Mouse (Mus musculus) embryonic facial prominence, embryonic 14.5 days (tissue): ENCODE results near the gene Cyp1a1. TPM values are rescaled to one million over a fixed set of nuclear protein-coding genes. Genes with fewer than 3 reads are reported as not detected.
A peak's percentile ranks its signal among the peaks of the same experiment; 100 is the strongest.
"Not testable (repeated sequence)": the region's sequence is repeated elsewhere in the genome, so short reads cannot be mapped to it uniquely, and the experiment has no call there.

Source experiments
- ATAC-seq: fragments of 200-750 bp; cut with Nextera tagmentation; 2 replicates; pipeline ENCODE4 v1.8.0; 2017; ENCODE audit warnings: low read depth, moderate number of reproducible peaks, moderate TSS enrichment
- DNase-seq: peaks from one replicate; pipeline ENCODE4 v3.0.0-alpha.2; 2015; ENCODE audit warnings: low spot score
- H3K27ac ChIP-seq: fragments of 300-500 bp; sonication (generic); replicated peaks from 2 replicates; pipeline ENCODE4 v1.5.1; 2014; ENCODE audit warnings: low read depth, mild to moderate bottlenecking, low read length, moderate library complexity
- H3K27me3 ChIP-seq: fragments of 300-500 bp; sonication (generic); replicated peaks from 2 replicates; pipeline ENCODE4 v1.6.1; 2014; ENCODE audit warnings: low read length; ENCODE audit not compliant: control insufficient read depth, insufficient read depth
- H3K36me3 ChIP-seq: fragments of 300-500 bp; sonication (generic); 2 replicates; pipeline ENCODE4 v1.6.1; 2014; ENCODE audit warnings: low read length, mixed read lengths; ENCODE audit not compliant: control insufficient read depth, insufficient read depth
- H3K4me1 ChIP-seq: fragments of 300-500 bp; sonication (generic); 2 replicates; pipeline ENCODE4 v1.6.1; 2014; ENCODE audit warnings: antibody characterized with exemption, low read length; ENCODE audit not compliant: control insufficient read depth, insufficient read depth
- H3K4me2 ChIP-seq: fragments of 300-500 bp; sonication (generic); 2 replicates; pipeline ENCODE4 v1.6.1; 2014; ENCODE audit warnings: low read depth, mild to moderate bottlenecking, low read length, moderate library complexity, mixed read lengths
- H3K4me3 ChIP-seq: fragments of 300-500 bp; sonication (generic); 2 replicates; pipeline ENCODE4 v1.5.1; 2014; ENCODE audit warnings: low read depth, mild to moderate bottlenecking, low read length
- H3K9ac ChIP-seq: fragments of 300-500 bp; sonication (generic); 2 replicates; pipeline ENCODE4 v1.6.1; 2014; ENCODE audit warnings: low read depth, mild to moderate bottlenecking, low read length, moderate library complexity, mixed read lengths
- H3K9me3 ChIP-seq: fragments of 300-500 bp; sonication (generic); 2 replicates; pipeline ENCODE4 v1.6.1; 2016; ENCODE audit warnings: low read length; ENCODE audit not compliant: control insufficient read depth
- WGBS: fragments of 180-500 bp; shearing (Covaris S2); extraction: QIAGEN DNeasy Blood & Tissue Kit; methylation state at CpG from one replicate; pipeline ENCODE4 v1.1.7; 2014; 5-methylcytosine and 5-hydroxymethylcytosine counted together
- polyA plus RNA-seq: library from polyadenylated mRNA; unstranded; fragments of >200 nt; fragmentation: Nextera tagmentation; extraction: Ambion mirVana; gene quantifications from 2 replicates; pipeline ENCODE4 v1.2.1, GENCODE M21; 2014

Gene Cyp1a1
- polyA plus RNA-seq, 1 experiment from 2014 or later: 0.08 TPM

- Histone ChIP-seq H3K36me3 (no peaks in the 10 kb centered on the region), H3K4me2 (no peak overlapping the region), H3K27ac (no peak overlapping the region), H3K27me3 (peaks cover 31% of the 10 kb centered on the region), H3K4me3 (no peak overlapping the region), H3K9me3 (no peaks in the 10 kb centered on the region), H3K4me1 (peaks cover 5% of the 10 kb centered on the region; the same call in 1 of the 2 replicates), H3K9ac (no peak overlapping the region)
- no peak for ATAC-seq
- peak; percentile 34 for DNase-seq
- WGBS: 72% methylated on average over 1 of the region's 1 CpGs
Observed at GRCm38 (mm10) chr9:57698466-57699150, 10.9 kb downstream of the Cyp1a1 start.

GRCm38 (mm10) chr9:57706496-57706895 is 18.8 kb downstream of the Cyp1a1 start:
- WGBS: 79% methylated on average over 3 of the region's 3 CpGs
- DNase-seq: no peak
- ATAC-seq: no peak
- no peaks in the 10 kb centered on the region for H3K36me3 ChIP-seq
- no peak overlapping the region for H3K27ac ChIP-seq
- H3K4me1 ChIP-seq: peaks cover 8% of the 10 kb centered on the region
- H3K9me3 ChIP-seq: peaks cover 5% of the 10 kb centered on the region; the same call in 1 of the 2 replicates
- no peak overlapping the region for H3K9ac ChIP-seq
- no peak overlapping the region for H3K4me2 ChIP-seq
- H3K27me3 ChIP-seq: no peaks in the 10 kb centered on the region
- no peak overlapping the region for H3K4me3 ChIP-seq

- Histone ChIP-seq H3K4me1 (peaks cover 8% of the 10 kb centered on the region), H3K9ac (peak within 1 kb of the TSS; percentile 97), H3K4me2 (peak within 1 kb of the TSS; percentile 88), H3K4me3 (peak within 1 kb of the TSS; percentile 95), H3K9me3 (peaks cover 5% of the 10 kb centered on the region; the same call in 1 of the 2 replicates), H3K27ac (peak within 1 kb of the TSS; percentile 83), H3K27me3 (no peaks in the 10 kb centered on the region), H3K36me3 (0 out of 2 replicates have a peak, but pooled peaks cover 2% of the 10 kb centered on the region)
- ATAC-seq (peak; percentile 95), DNase-seq (peak; percentile 95)
- 1% methylated on average over 20 of the region's 23 CpGs for WGBS
Observed at GRCm38 (mm10) chr9:57708068-57708719, 20.5 kb downstream of the Cyp1a1 start, which contains the start of gene Edc3. Edc3 (plus strand) TSS chr9:57708540.

DNA sequence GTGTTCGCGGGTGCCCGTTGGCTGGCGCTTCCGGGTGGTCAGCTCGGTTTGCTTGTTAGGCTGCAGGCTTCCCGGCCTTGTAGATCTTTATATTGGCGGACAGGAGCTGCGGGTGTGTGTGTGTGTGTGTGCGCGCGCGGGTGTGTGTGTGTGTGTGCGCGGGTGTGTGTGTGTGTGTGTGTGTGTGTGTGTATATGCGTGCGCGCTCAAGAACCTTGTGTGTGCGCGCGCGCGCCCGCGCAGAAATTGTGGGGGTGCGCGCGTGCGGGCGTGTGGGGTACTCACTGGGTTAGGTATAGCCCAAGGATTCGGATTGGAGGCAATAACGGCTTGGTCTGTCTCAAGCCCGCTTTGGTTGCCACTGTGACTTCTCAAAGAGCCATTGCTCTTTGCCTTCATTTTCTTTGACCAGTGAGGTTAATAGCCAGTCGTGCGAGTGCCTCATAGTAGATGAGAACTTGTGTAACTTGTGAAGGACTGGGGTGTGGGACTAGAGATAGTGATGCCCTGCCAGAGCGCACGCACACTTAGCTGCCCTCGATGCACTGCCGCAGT is 21.1 kb downstream of the Cyp1a1 start:
- H3K4me3 ChIP-seq: peak overlapping the region; percentile 95
- peaks cover 5% of the 10 kb centered on the region; the same call in 1 of the 2 replicates for H3K9me3 ChIP-seq
- peak overlapping the region; percentile 83 for H3K27ac ChIP-seq
- DNase-seq (peak; percentile 57), ATAC-seq (peak; percentile 68)
- H3K36me3 ChIP-seq: peaks cover 7% of the 10 kb centered on the region; the same call in 1 of the 2 replicates
- WGBS: 8% methylated on average over 17 of the region's 39 CpGs
- peak overlapping the region; percentile 97 for H3K9ac ChIP-seq
- no peaks in the 10 kb centered on the region for H3K27me3 ChIP-seq
- peak overlapping the region; percentile 88 for H3K4me2 ChIP-seq
- H3K4me1 ChIP-seq: peaks cover 8% of the 10 kb centered on the region

- 90% methylated on average over 5 of the region's 5 CpGs for WGBS
- peaks cover 21% of the 10 kb centered on the region for H3K36me3 ChIP-seq
- H3K9ac ChIP-seq, H3K4me3 ChIP-seq, H3K27ac ChIP-seq, H3K4me2 ChIP-seq, H3K4me1 ChIP-seq, DNase-seq, ATAC-seq, H3K27me3 ChIP-seq, H3K9me3 ChIP-seq: not testable (repeated sequence)
Observed at GRCm38 (mm10) chr9:57710214-57710613, 22.5 kb downstream of the Cyp1a1 start.

- H3K4me1 ChIP-seq: peaks cover 8% of the 10 kb centered on the region
- 64% methylated on average over 2 of the region's 2 CpGs for WGBS
- ATAC-seq: no peak
- peaks cover 5% of the 10 kb centered on the region; the same call in 1 of the 2 replicates for H3K9me3 ChIP-seq
- H3K27me3 ChIP-seq: no peaks in the 10 kb centered on the region
- H3K9ac ChIP-seq: no peak overlapping the region
- H3K27ac ChIP-seq: no peak overlapping the region
- H3K36me3 ChIP-seq: peaks cover 38% of the 10 kb centered on the region
- H3K4me2 ChIP-seq: no peak overlapping the region
- H3K4me3 ChIP-seq: no peak overlapping the region
- DNase-seq: no peak
Observed at GRCm38 (mm10) chr9:57712194-57712593, 24.5 kb downstream of the Cyp1a1 start.

GRCm38 (mm10) chr9:57718408-57718807 is 30.7 kb downstream of the Cyp1a1 start:
- DNase-seq: no peak
- peaks cover 71% of the 10 kb centered on the region for H3K36me3 ChIP-seq

DNA sequence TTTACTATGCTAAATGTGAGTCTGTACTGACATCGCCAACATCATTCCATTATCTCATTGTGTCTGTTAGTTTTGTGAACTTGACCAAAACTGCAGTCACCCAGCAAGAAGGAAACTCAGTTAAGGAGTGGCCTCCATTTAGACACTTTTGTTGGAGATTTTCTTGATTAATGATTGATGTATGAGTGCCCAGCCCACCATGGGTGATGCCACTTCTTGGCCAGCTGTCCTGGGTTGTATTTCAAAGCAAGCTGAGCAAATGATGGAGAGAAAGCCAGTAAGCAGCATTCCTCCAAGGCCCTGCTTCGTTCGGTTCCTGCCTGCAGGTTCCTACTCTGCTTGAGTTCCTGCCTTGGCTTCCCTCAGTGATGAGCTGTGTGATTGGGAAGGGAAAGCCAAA is 33.0 kb downstream of the Cyp1a1 start:
- no peaks in the 10 kb centered on the region for H3K27me3 ChIP-seq
- no peak for ATAC-seq
- H3K36me3 ChIP-seq: peaks cover 58% of the 10 kb centered on the region
- no peaks in the 10 kb centered on the region for H3K4me1 ChIP-seq
- WGBS: 93% methylated on average over 3 of the region's 3 CpGs
- H3K9ac ChIP-seq: no peak overlapping the region
- no peak overlapping the region for H3K4me3 ChIP-seq
- H3K27ac ChIP-seq: no peak overlapping the region
- no peak for DNase-seq
- H3K4me2 ChIP-seq: no peak overlapping the region
- H3K9me3 ChIP-seq: no peaks in the 10 kb centered on the region

More at GRCm38 (mm10) chr9:57718408-57718807, 30.7 kb downstream of the Cyp1a1 start:
- no peak overlapping the region for H3K9ac ChIP-seq
- no peak for ATAC-seq
- no peak overlapping the region for H3K4me2 ChIP-seq
- WGBS: 88% methylated on average over 7 of the region's 7 CpGs
- H3K9me3 ChIP-seq: no peaks in the 10 kb centered on the region
- H3K4me3 ChIP-seq: no peak overlapping the region
- no peaks in the 10 kb centered on the region for H3K4me1 ChIP-seq
- no peak overlapping the region for H3K27ac ChIP-seq
- H3K27me3 ChIP-seq: no peaks in the 10 kb centered on the region
